Mouse (Mus musculus): ENCODE measurements at regions not wholly inside any gene's neighbourhood (a gene's known extent, or its start where the extent isn't known, plus 50 kb on each side); places are given as distances from the start of the nearest gene placed in this dataset.

DNA sequence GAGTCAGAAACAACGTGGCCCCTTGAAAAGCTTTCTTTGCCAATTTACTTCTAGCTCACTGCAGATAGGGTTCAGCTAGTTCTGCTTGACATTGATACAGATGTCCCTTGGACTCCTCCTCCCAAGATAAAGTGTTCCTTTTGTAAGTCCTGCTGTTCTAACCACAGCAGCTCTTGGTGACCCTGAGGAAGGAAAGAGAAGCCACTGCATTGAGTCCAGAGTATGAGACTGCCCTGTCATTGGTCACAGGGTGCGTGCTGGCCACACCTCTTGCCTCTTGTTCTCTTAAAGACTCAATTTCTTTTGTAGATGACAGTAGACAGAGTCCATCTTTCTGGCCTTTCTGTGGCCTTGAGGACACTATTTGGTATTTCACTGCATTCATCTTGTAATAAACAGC, 74.7 kb upstream of the Zc3h12c start:
- no peak for DNase-seq (ENCODE audit: low spot score)

DNA sequence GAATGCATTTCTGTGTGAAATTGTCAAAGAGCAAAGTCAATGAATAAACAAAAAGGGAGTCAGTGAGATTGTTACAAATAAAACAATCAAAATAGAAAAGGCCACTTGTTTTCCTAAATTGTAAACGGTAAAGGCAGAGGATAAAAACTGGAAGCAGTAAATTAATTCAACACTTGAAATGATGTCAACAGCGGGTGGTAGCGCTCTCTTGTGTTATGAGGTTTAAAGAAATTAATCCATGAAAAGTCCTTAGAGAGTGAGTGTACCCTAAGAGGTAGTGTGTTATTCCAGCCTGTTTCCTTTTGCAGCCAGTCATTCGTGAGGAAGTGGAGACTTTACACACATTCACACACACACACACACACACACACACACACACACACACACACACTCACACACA, 73.2 kb upstream of the Zc3h12c start:
- DNase-seq (ENCODE audit: low spot score): no peak

DNA sequence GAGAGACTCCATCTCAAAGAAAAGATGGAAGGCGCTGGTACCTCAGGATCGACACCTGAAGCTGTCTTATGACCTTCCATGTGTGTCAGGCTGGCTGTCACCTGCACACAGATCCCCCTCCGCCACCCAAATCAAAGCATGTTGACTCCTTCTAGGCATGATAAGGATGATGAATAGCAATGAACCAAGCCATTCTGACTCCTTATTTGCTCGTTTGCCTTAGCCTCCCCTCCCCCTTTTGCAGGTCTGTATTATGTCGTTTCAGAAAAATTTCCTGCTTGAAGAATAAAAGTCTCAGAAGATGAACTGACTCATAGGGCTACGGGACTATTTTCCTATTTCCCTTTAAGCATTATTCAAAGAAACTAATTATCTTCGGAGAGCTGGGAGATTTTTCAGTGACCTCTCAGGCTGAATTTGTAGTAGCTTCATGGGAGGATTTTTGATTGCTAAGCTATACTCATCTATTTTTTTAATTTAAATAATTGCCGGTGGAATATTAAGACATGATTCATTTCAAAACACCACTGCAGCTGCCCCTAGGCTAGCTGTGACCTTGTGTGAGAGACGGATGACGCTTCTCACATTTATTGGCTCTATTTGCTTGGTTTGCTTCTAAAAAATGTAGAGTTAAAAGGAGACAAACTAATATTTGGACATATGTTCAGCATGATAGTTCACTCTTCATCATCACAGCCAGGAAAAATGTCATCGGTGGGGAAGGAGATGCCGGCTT, 72.4 kb upstream of the Zc3h12c start:
- no peak for DNase-seq (ENCODE audit: low spot score)

DNA sequence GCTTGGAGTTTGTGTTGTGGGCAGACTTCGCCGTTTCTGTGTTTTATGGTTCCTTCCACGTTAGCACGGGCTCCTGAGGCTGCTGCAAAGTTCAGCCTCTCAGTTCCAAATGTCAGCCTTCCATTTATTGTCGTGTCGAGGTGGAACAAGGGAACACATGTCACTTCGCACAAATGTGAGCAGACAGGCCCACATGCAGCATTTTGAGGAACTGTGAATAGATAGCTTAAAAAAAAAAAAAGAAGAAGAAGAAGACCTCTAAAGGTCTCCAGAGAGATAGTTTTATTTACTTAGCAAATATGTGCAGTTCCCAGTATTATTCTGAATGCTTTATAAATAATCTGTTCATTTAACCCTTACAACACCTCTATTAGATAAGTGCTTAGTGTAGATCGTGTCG, 66.4 kb upstream of the Zc3h12c start:
- DNase-seq (ENCODE audit: low spot score): no peak

DNA sequence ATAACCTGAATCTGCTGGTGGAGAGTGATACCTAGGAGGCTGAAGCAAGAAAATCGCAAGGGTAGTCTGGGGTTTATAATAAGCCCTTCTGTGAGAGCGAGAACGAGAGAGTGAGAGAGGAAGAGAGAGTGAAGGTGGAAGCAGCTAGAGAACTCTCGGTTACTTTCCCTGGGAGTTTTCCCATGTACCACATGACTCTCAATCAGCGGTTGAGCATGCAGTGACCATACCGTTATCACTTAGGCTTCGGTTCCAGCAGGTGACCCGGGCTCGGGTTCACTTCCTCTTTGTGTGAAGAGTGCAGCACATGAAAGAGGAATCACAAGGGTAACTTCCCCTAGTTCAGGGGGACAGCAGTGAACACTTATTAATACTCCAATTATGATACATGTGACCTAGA, 61.2 kb upstream of the Zc3h12c start:
- DNase-seq (ENCODE audit: low spot score): no peak

DNA sequence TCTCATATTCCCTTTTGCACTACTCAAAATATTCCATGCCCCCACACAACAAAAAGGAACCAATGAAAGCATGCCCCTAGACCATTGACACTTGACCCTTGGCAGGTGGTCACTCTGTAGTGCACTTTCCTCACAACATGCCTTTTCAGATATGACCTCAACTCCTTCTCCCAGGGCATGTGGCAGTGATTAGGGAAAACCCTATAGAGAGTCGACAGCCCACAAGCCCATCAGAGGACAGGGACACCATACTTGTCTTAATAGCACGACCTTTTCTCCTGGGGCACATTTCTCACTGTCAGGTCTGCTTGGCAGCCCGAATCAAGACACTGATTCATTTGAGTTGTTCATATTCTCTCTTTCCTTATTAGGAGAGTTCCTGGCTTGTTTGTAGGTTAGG, 57.3 kb upstream of the Zc3h12c start:
- DNase-seq (ENCODE audit: low spot score): no peak

DNA sequence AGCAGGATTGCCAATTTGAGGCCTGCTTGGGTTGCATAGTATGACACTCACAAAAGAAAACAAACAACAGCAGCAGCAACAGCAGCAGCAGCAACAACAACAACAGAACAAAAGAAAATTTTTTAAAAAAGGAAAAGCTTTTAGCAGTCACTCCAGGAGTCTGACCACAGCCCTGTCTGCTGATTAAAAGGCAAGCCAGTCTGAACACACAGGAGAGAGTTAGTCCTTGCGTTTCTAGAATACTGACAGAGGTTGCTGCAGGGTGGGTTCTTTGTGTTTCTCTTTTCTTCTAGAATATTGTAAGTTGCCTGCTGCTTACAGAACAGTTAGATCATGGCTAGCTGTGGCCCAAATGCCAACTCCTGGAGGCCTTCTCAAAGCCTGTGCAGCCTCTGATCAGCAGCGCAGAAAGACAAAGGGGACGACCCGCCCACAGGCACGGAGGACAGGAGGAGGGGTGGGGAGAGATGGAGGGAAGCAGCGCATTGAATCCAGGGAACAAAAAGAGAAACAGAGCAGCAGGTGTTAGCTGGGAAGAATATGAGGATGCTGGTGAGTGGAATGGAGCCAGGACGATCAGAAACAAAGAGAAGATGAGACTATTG, 55.2 kb upstream of the Zc3h12c start:
- DNase-seq (ENCODE audit: low spot score): no peak

Measured in thymus, postnatal 0 days (tissue).